Mouse (Mus musculus): ENCODE measurements around the gene Anks3. TPM values are rescaled to one million over a fixed set of nuclear protein-coding genes. Genes with fewer than 3 reads are reported as not detected.
A peak's percentile ranks its signal among the peaks of the same experiment; 100 is the strongest.

Gene Anks3
- polyA plus RNA-seq, 1 experiment = 99.8 TPM

DNA sequence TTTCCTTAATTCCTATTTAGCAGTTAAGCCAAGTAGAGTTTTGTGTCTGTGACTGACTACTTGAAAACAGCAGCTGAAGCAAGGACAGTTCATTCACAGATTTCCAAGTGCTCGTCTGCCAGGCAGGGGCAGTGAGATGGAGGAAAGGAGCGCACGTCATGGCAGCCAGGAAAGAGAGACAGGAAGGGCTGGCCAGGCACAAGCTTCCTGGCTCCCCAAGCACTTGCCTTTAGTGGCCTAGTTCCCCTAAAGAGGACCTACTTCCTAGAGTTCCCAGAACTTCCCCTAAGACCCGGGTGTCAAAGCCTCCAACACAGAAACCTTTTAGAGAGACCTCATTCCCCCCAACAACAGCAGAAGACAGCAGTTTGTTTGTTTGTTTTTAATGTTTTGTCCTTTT, 43.4 kb downstream of the Anks3 start:
- TF ChIP-seq POLR2A (IDR thresholded peaks at IDR 0.05; ENCODE audit: borderline replicate concordance, extremely low read depth, insufficient read depth, insufficient read length, poor library complexity, severe bottlenecking) (no peak), CTCF (IDR thresholded peaks at IDR 0.05; ENCODE audit: borderline replicate concordance, extremely low read depth, insufficient read depth, insufficient read length) (no peak)
- no peak for DNase-seq (ENCODE audit: low read depth)

- TF ChIP-seq POLR2A (IDR thresholded peaks at IDR 0.05; ENCODE audit: borderline replicate concordance, extremely low read depth, insufficient read depth, insufficient read length, poor library complexity, severe bottlenecking) = no peak
- no peak for TF ChIP-seq CTCF (IDR thresholded peaks at IDR 0.05; ENCODE audit: borderline replicate concordance, extremely low read depth, insufficient read depth, insufficient read length)
These were observed 47.4 kb downstream of the Anks3 start for GRCm38 (mm10) chr16:4916608-4917007.

GRCm38 (mm10) chr16:4915931-4916330, 48.1 kb downstream of the Anks3 start:
- DNase-seq (ENCODE audit: low read depth) = no peak
- TF ChIP-seq POLR2A (IDR thresholded peaks at IDR 0.05; ENCODE audit: borderline replicate concordance, extremely low read depth, insufficient read depth, insufficient read length, poor library complexity, severe bottlenecking) = no peak
- no peak for TF ChIP-seq CTCF (IDR thresholded peaks at IDR 0.05; ENCODE audit: borderline replicate concordance, extremely low read depth, insufficient read depth, insufficient read length)

More at GRCm38 (mm10) chr16:4916608-4917007, 47.4 kb downstream of the Anks3 start:
- no peak for DNase-seq (ENCODE audit: low read depth)

GRCm38 (mm10) chr16:4913783-4914735, 49.9 kb downstream of the Anks3 start:
- TF ChIP-seq POLR2A (IDR thresholded peaks at IDR 0.05; ENCODE audit: borderline replicate concordance, extremely low read depth, insufficient read depth, insufficient read length, poor library complexity, severe bottlenecking) = no peak
- TF ChIP-seq CTCF (IDR thresholded peaks at IDR 0.05; ENCODE audit: borderline replicate concordance, extremely low read depth, insufficient read depth, insufficient read length) = peak; percentile 94
- peak; percentile 72 for DNase-seq (ENCODE audit: low read depth)

- DNase-seq (ENCODE audit: low read depth) = no peak
These were observed 50.9 kb downstream of the Anks3 start for GRCm38 (mm10) chr16:4912907-4913782.

DNA sequence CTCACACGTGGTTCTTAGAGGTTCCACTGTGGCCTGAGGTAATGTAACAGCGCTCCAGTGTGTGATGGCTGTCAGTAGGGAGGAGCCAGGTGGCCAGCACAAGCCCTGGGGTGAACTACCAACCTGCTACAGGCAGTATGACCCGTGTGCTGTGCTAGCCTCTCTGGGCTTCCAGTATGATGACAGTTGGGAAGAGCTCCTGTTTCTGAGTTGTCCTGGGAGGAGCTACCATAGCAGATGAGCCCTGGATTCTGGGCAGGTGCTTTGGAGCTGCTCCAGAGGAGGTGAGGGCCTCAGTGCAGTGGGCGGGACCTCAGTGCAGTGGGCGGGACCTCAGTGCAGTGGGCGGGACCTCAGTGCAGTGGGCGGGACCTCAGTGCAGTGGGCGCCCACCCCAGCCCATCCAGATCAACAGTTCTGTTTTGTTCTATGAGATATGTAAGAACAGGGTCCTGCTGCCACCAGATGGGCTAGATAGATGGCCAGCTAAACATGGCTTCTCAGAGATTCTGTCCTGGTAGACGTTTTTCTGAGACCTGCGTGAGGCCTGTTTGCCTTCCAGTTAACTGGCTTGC, 51.8 kb downstream of the Anks3 start:
- no peak for DNase-seq (ENCODE audit: low read depth)
- TF ChIP-seq CTCF (IDR thresholded peaks at IDR 0.05; ENCODE audit: borderline replicate concordance, extremely low read depth, insufficient read depth, insufficient read length) (no peak), POLR2A (IDR thresholded peaks at IDR 0.05; ENCODE audit: borderline replicate concordance, extremely low read depth, insufficient read depth, insufficient read length, poor library complexity, severe bottlenecking) (no peak)

More at GRCm38 (mm10) chr16:4912907-4913782, 50.9 kb downstream of the Anks3 start:
- TF ChIP-seq CTCF (IDR thresholded peaks at IDR 0.05; ENCODE audit: borderline replicate concordance, extremely low read depth, insufficient read depth, insufficient read length) = no peak
- TF ChIP-seq POLR2A (IDR thresholded peaks at IDR 0.05; ENCODE audit: borderline replicate concordance, extremely low read depth, insufficient read depth, insufficient read length, poor library complexity, severe bottlenecking) = no peak

DNA sequence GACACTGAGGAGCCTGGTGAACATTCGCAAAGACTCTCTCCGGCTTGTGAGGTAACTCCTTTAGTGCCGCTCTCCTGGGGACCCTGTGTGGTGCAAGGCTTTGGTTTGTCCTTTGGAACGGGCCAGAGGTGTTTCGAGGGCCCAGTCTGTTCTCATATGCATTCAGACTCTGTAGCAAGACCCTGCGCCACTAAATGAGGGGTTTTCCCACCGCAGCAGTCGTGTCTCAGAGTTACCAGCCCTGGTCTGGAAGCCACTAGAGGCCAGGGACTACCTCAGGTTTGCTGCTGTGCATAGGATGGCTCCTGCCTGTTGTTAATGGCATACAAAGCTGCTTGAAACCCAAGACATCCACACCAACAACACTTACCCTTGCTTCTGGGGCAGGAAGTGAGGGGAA, 53.2 kb downstream of the Anks3 start:
- TF ChIP-seq POLR2A (IDR thresholded peaks at IDR 0.05; ENCODE audit: borderline replicate concordance, extremely low read depth, insufficient read depth, insufficient read length, poor library complexity, severe bottlenecking) (no peak), CTCF (IDR thresholded peaks at IDR 0.05; ENCODE audit: borderline replicate concordance, extremely low read depth, insufficient read depth, insufficient read length) (no peak)

GRCm38 (mm10) chr16:4909745-4910144, 54.3 kb downstream of the Anks3 start:
- DNase-seq (ENCODE audit: low read depth) = no peak
- TF ChIP-seq CTCF (IDR thresholded peaks at IDR 0.05; ENCODE audit: borderline replicate concordance, extremely low read depth, insufficient read depth, insufficient read length) (no peak), POLR2A (IDR thresholded peaks at IDR 0.05; ENCODE audit: borderline replicate concordance, extremely low read depth, insufficient read depth, insufficient read length, poor library complexity, severe bottlenecking) (no peak)

More for the DNA sequence above, 53.2 kb downstream of the Anks3 start:
- DNase-seq (ENCODE audit: low read depth) = no peak

- no peak for TF ChIP-seq CTCF (IDR thresholded peaks at IDR 0.05; ENCODE audit: borderline replicate concordance, extremely low read depth, insufficient read depth, insufficient read length)
- no peak for TF ChIP-seq POLR2A (IDR thresholded peaks at IDR 0.05; ENCODE audit: borderline replicate concordance, extremely low read depth, insufficient read depth, insufficient read length, poor library complexity, severe bottlenecking)
- no peak for DNase-seq (ENCODE audit: low read depth)
These were observed 56.0 kb downstream of the Anks3 start for GRCm38 (mm10) chr16:4907972-4908371.

DNA sequence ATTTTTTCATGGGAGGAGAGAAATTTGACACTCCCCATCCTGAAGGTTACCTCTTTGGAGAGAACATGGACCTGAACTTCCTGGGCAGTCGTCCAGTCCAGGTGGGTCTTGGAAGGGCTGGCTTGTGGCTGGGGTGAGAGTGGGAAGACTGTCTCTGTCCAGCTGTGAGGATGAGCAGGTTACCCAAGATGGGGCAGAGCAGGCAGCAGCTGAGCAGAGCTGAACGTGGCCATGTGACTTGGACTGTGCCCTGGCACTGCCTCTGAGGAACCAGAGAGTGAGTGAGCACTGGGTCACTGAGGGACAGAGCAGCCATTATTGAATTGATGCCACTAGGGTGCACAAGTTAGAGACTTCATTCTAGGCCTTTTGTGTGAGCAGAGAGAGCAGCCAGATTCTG, 56.6 kb downstream of the Anks3 start:
- TF ChIP-seq CTCF (IDR thresholded peaks at IDR 0.05; ENCODE audit: borderline replicate concordance, extremely low read depth, insufficient read depth, insufficient read length) = no peak
- TF ChIP-seq POLR2A (IDR thresholded peaks at IDR 0.05; ENCODE audit: borderline replicate concordance, extremely low read depth, insufficient read depth, insufficient read length, poor library complexity, severe bottlenecking) = no peak
- DNase-seq (ENCODE audit: low read depth) = no peak

DNA sequence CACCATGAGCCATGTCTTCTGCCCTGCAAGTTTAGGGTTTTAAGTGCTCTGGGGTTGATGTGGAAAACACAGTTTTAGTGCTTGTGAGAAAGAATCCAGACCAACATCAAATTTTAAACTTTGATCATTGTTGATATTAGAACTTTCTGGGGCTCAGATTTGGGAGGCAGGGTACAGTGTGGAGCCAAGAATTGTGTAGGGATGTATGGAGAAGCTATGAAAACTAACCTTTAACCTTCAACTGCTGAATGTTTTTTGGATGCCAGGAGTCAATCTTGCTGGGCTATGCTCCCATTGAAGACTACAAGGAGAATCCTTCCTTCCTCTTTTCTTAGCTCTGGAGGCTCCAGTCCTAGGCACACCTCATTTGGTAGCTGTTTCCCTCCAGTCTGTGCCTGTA, 57.4 kb downstream of the Anks3 start:
- no peak for DNase-seq (ENCODE audit: low read depth)
- TF ChIP-seq CTCF (IDR thresholded peaks at IDR 0.05; ENCODE audit: borderline replicate concordance, extremely low read depth, insufficient read depth, insufficient read length) = no peak
